Mouse (Mus musculus): Measurements from ENCODE around the gene Nipal3. TPM values are rescaled to one million over a fixed set of nuclear protein-coding genes. Genes with fewer than 3 reads are reported as not detected.

Gene Nipal3
- polyA plus RNA-seq, 1 experiment: 23.5 TPM

- TF ChIP-seq CTCF (IDR thresholded peaks at IDR 0.05; ENCODE audit: extremely low read depth, insufficient read depth, insufficient read length, insufficient replicate concordance) (no peak), POLR2A (IDR thresholded peaks at IDR 0.05; ENCODE audit: low read depth, low read length) (no peak; the same call in 1 of the 2 replicates)
- H3K27ac ChIP-seq (ENCODE audit: insufficient read depth, low read length): peak overlapping the region; percentile 73
- 1% methylated on average over 33 of the region's 33 CpGs for WGBS
- DNase-seq (ENCODE audit: low read depth in 1 of 2, low spot score in 2 of 2): peak in 1 of 2 experiments; percentile 48
- H3K36me3 ChIP-seq (ENCODE audit: control insufficient read depth, insufficient read depth, low read length): peaks cover 12% of the 10 kb centered on the region
- H3K27me3 ChIP-seq (ENCODE audit: control insufficient read depth, insufficient read depth, low read length): no peaks in the 10 kb centered on the region
- peak overlapping the region; percentile 90 for H3K4me3 ChIP-seq (ENCODE audit: extremely low read depth, insufficient read depth, insufficient read length)
- H3K4me1 ChIP-seq (ENCODE audit: control insufficient read depth, insufficient read depth, insufficient read length): peaks cover 7% of the 10 kb centered on the region
These were observed 932 bp downstream of the Nipal3 start for GRCm38 (mm10) chr4:135493691-135494520.

GRCm38 (mm10) chr4:135493271-135493670 is 1.6 kb downstream of the Nipal3 start:
- Histone ChIP-seq H3K36me3 (ENCODE audit: control insufficient read depth, insufficient read depth, low read length) (peaks cover 12% of the 10 kb centered on the region), H3K27ac (ENCODE audit: insufficient read depth, low read length) (peak overlapping the region; percentile 23; the same call in 1 of the 2 replicates), H3K27me3 (ENCODE audit: control insufficient read depth, insufficient read depth, low read length) (no peaks in the 10 kb centered on the region), H3K4me1 (ENCODE audit: control insufficient read depth, insufficient read depth, insufficient read length) (peaks cover 7% of the 10 kb centered on the region), H3K4me3 (ENCODE audit: extremely low read depth, insufficient read depth, insufficient read length) (peak overlapping the region; percentile 90)
- 20% methylated on average over 4 of the region's 4 CpGs for WGBS
- no peak for TF ChIP-seq POLR2A (IDR thresholded peaks at IDR 0.05; ENCODE audit: low read depth, low read length)
- no peak for TF ChIP-seq CTCF (IDR thresholded peaks at IDR 0.05; ENCODE audit: extremely low read depth, insufficient read depth, insufficient read length, insufficient replicate concordance)
- DNase-seq (ENCODE audit: low read depth in 1 of 2, low spot score in 2 of 2): peak in 1 of 2 experiments; percentile 24

- H3K36me3 ChIP-seq (ENCODE audit: control insufficient read depth, insufficient read depth, low read length): peaks cover 22% of the 10 kb centered on the region
- TF ChIP-seq CTCF (IDR thresholded peaks at IDR 0.05; ENCODE audit: extremely low read depth, insufficient read depth, insufficient read length, insufficient replicate concordance): no peak
- TF ChIP-seq POLR2A (IDR thresholded peaks at IDR 0.05; ENCODE audit: low read depth, low read length): no peak
- WGBS: 94% methylated on average over 7 of the region's 7 CpGs
These were observed 5.6 kb downstream of the Nipal3 start for GRCm38 (mm10) chr4:135489256-135489655.

GRCm38 (mm10) chr4:135486352-135486751 is 8.5 kb downstream of the Nipal3 start:
- no peak for DNase-seq (ENCODE audit: low read depth in 1 of 2, low spot score in 2 of 2)
- no peaks in the 10 kb centered on the region for H3K4me1 ChIP-seq (ENCODE audit: control insufficient read depth, insufficient read depth, insufficient read length)

More at GRCm38 (mm10) chr4:135489256-135489655, 5.6 kb downstream of the Nipal3 start:
- DNase-seq (ENCODE audit: low read depth in 1 of 2, low spot score in 2 of 2): no peak
- H3K4me1 ChIP-seq (ENCODE audit: control insufficient read depth, insufficient read depth, insufficient read length): peaks cover 7% of the 10 kb centered on the region
- H3K4me3 ChIP-seq (ENCODE audit: extremely low read depth, insufficient read depth, insufficient read length): no peak overlapping the region
- H3K27ac ChIP-seq (ENCODE audit: insufficient read depth, low read length): no peak overlapping the region
- H3K27me3 ChIP-seq (ENCODE audit: control insufficient read depth, insufficient read depth, low read length): no peaks in the 10 kb centered on the region

GRCm38 (mm10) chr4:135485086-135485485 is 9.8 kb downstream of the Nipal3 start:
- no peak overlapping the region for H3K27ac ChIP-seq (ENCODE audit: insufficient read depth, low read length)
- peaks cover 30% of the 10 kb centered on the region for H3K36me3 ChIP-seq (ENCODE audit: control insufficient read depth, insufficient read depth, low read length)
- no peaks in the 10 kb centered on the region for H3K4me1 ChIP-seq (ENCODE audit: control insufficient read depth, insufficient read depth, insufficient read length)
- TF ChIP-seq POLR2A (IDR thresholded peaks at IDR 0.05; ENCODE audit: low read depth, low read length) (no peak), CTCF (IDR thresholded peaks at IDR 0.05; ENCODE audit: extremely low read depth, insufficient read depth, insufficient read length, insufficient replicate concordance) (no peak)
- 91% methylated on average over 10 of the region's 10 CpGs for WGBS
- H3K4me3 ChIP-seq (ENCODE audit: extremely low read depth, insufficient read depth, insufficient read length): no peak overlapping the region
- DNase-seq (ENCODE audit: low read depth in 1 of 2, low spot score in 2 of 2): no peak
- H3K27me3 ChIP-seq (ENCODE audit: control insufficient read depth, insufficient read depth, low read length): no peaks in the 10 kb centered on the region

More at GRCm38 (mm10) chr4:135486352-135486751, 8.5 kb downstream of the Nipal3 start:
- H3K4me3 ChIP-seq (ENCODE audit: extremely low read depth, insufficient read depth, insufficient read length): no peak overlapping the region
- H3K36me3 ChIP-seq (ENCODE audit: control insufficient read depth, insufficient read depth, low read length): peaks cover 27% of the 10 kb centered on the region
- TF ChIP-seq CTCF (IDR thresholded peaks at IDR 0.05; ENCODE audit: extremely low read depth, insufficient read depth, insufficient read length, insufficient replicate concordance) (no peak), POLR2A (IDR thresholded peaks at IDR 0.05; ENCODE audit: low read depth, low read length) (no peak)
- no peaks in the 10 kb centered on the region for H3K27me3 ChIP-seq (ENCODE audit: control insufficient read depth, insufficient read depth, low read length)
- no peak overlapping the region for H3K27ac ChIP-seq (ENCODE audit: insufficient read depth, low read length)
- WGBS: 89% methylated on average over 11 of the region's 11 CpGs

GRCm38 (mm10) chr4:135480370-135480769 is 14.5 kb downstream of the Nipal3 start:
- no peak overlapping the region for H3K27ac ChIP-seq (ENCODE audit: insufficient read depth, low read length)
- TF ChIP-seq POLR2A (IDR thresholded peaks at IDR 0.05; ENCODE audit: low read depth, low read length) (no peak), CTCF (IDR thresholded peaks at IDR 0.05; ENCODE audit: extremely low read depth, insufficient read depth, insufficient read length, insufficient replicate concordance) (no peak)
- H3K36me3 ChIP-seq (ENCODE audit: control insufficient read depth, insufficient read depth, low read length): peaks cover 39% of the 10 kb centered on the region
- 93% methylated on average over 9 of the region's 9 CpGs for WGBS
- no peaks in the 10 kb centered on the region; the same call in 1 of the 2 replicates for H3K4me1 ChIP-seq (ENCODE audit: control insufficient read depth, insufficient read depth, insufficient read length)
- H3K4me3 ChIP-seq (ENCODE audit: extremely low read depth, insufficient read depth, insufficient read length): no peak overlapping the region
- DNase-seq (ENCODE audit: low read depth in 1 of 2, low spot score in 2 of 2): no peak
- H3K27me3 ChIP-seq (ENCODE audit: control insufficient read depth, insufficient read depth, low read length): no peaks in the 10 kb centered on the region

GRCm38 (mm10) chr4:135477851-135478250 is 17.0 kb downstream of the Nipal3 start:
- TF ChIP-seq POLR2A (IDR thresholded peaks at IDR 0.05; ENCODE audit: low read depth, low read length) (no peak), CTCF (IDR thresholded peaks at IDR 0.05; ENCODE audit: extremely low read depth, insufficient read depth, insufficient read length, insufficient replicate concordance) (no peak)

More at GRCm38 (mm10) chr4:135477851-135478250, 17.0 kb downstream of the Nipal3 start:
- no peak for DNase-seq (ENCODE audit: low read depth in 1 of 2, low spot score in 2 of 2)
- Histone ChIP-seq H3K4me3 (ENCODE audit: extremely low read depth, insufficient read depth, insufficient read length) (no peak overlapping the region), H3K27ac (ENCODE audit: insufficient read depth, low read length) (no peak overlapping the region), H3K27me3 (ENCODE audit: control insufficient read depth, insufficient read depth, low read length) (no peaks in the 10 kb centered on the region), H3K36me3 (ENCODE audit: control insufficient read depth, insufficient read depth, low read length) (peaks cover 39% of the 10 kb centered on the region), H3K4me1 (ENCODE audit: control insufficient read depth, insufficient read depth, insufficient read length) (no peaks in the 10 kb centered on the region; the same call in 1 of the 2 replicates)
- 93% methylated on average over 10 of the region's 10 CpGs for WGBS

Data from spleen, adult 2 months (tissue).